Mouse (Mus musculus): ENCODE results near the gene Fastkd5. TPM values are rescaled to one million over a fixed set of nuclear protein-coding genes. Genes with fewer than 3 reads are reported as not detected.

The Fastkd5 gene
- total and polyA plus RNA-seq, 2 experiments from 2014 or later: 8.1 to 10.0 TPM

DNA sequence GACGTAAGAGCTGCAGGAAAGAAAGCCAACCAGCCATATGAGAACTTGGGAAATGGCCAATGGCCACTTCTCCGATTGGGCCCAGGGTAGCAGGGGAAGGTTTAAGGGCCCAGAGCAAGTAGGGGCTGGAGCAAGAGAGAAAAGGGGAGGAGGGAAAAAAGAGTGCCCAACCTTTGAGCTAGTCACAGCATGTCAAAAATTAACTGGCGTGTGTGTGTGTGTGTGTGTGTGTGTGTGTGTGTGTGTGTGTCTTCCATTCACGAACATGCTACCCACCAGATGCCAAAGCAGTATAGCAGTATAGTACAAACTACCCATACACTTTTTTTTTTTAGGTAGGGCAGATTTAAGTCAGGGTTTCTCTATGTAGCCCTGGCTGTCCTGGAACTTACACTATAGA lies 60.9 kb downstream of the Fastkd5 start:
- ATAC-seq (no peak), DNase-seq (no peak)
- no peaks in the 10 kb centered on the region for H3K27me3 ChIP-seq (ENCODE audit: insufficient read depth, low read length)
- peaks cover 18% of the 10 kb centered on the region for H3K36me3 ChIP-seq (ENCODE audit: insufficient read depth)
- no peak overlapping the region for H3K27ac ChIP-seq (ENCODE audit: low read depth, low read length)
- peaks cover 7% of the 10 kb centered on the region for H3K4me1 ChIP-seq (ENCODE audit: insufficient read depth)
- no peak overlapping the region for H3K4me3 ChIP-seq (ENCODE audit: low read depth, low read length)
- no peak overlapping the region for H3K4me2 ChIP-seq (ENCODE audit: low read depth)
- TF ChIP-seq CTCF (IDR thresholded peaks at IDR 0.05; ENCODE audit: low read depth): no peak
- WGBS: 72% methylated on average over 4 of the region's 4 CpGs
- H3K9ac ChIP-seq: no peak overlapping the region
- H3K9me3 ChIP-seq (ENCODE audit: low read length): no peaks in the 10 kb centered on the region

DNA sequence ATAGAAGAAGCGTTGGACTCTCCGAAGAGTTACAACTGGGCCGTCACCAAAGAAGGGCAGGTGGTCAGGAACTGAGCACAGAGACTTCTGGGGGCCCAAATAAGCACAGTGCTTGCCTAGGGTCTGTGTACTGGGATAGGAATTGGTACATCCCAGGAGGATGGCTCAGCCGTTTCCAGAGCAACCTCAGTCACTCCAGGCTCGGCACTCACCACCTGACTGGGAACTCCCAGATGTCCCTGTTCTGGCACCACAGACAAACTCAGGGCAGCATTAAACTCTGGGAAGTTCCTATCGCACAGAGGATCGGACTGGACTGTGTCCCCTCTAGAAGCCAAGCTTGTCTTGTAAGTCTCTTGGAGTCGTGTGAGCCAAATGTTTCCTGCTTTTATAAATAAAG lies 64.8 kb downstream of the Fastkd5 start:
- Histone ChIP-seq H3K4me3 (ENCODE audit: low read depth, low read length) (no peak overlapping the region), H3K9me3 (ENCODE audit: low read length) (no peaks in the 10 kb centered on the region), H3K4me1 (ENCODE audit: insufficient read depth) (peaks cover 7% of the 10 kb centered on the region), H3K27me3 (ENCODE audit: insufficient read depth, low read length) (no peaks in the 10 kb centered on the region), H3K27ac (ENCODE audit: low read depth, low read length) (no peak overlapping the region), H3K36me3 (ENCODE audit: insufficient read depth) (peaks cover 18% of the 10 kb centered on the region), H3K9ac (no peak overlapping the region), H3K4me2 (ENCODE audit: low read depth) (peak overlapping the region; percentile 84)
- no peak for DNase-seq
- ATAC-seq: no peak
- no peak for TF ChIP-seq CTCF (IDR thresholded peaks at IDR 0.05; ENCODE audit: low read depth)
- WGBS: 82% methylated on average over 8 of the region's 8 CpGs

DNA sequence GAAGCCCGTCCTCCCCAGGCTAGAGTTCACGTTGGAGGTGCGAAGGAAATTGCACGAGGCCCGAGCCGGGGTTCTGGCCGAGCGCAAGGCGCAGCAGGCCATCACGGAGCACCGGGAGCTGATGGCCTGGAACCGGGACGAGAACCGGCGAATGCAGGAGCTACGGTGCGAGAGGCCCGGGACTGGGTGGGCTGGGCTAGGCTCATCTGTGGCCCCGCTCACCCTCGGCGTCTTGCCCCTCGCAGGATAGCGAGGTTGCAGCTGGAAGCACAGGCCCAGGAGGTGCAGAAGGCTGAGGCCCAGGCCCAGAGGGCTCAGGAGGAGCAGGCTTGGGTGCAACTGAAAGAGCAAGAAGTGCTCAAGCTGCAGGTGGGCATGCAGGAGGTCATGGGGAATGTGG lies 65.8 kb downstream of the Fastkd5 start:
- Histone ChIP-seq H3K27ac (ENCODE audit: low read depth, low read length) (peak overlapping the region; percentile 45; the same call in 1 of the 2 replicates), H3K36me3 (ENCODE audit: insufficient read depth) (peaks cover 18% of the 10 kb centered on the region), H3K4me1 (ENCODE audit: insufficient read depth) (peaks cover 7% of the 10 kb centered on the region), H3K4me2 (ENCODE audit: low read depth) (peak overlapping the region; percentile 84), H3K27me3 (ENCODE audit: insufficient read depth, low read length) (no peaks in the 10 kb centered on the region), H3K9me3 (ENCODE audit: low read length) (no peaks in the 10 kb centered on the region), H3K4me3 (ENCODE audit: low read depth, low read length) (peak overlapping the region; percentile 82), H3K9ac (peak overlapping the region; percentile 90)
- ATAC-seq (no peak; the same call in none of the 2 replicates), DNase-seq (no peak)
- under 1% methylated on average over 23 of the region's 23 CpGs for WGBS
- no peak for TF ChIP-seq CTCF (IDR thresholded peaks at IDR 0.05; ENCODE audit: low read depth)

Other genes with a start within 250 kb of the Fastkd5 start
- gene Cpxm1, start 232.5 kb downstream of the Fastkd5 start, total RNA-seq (2014; rRNA removed): 18.4 and 20.4 TPM in 2 replicates
- gene Cpxm1, start 232.5 kb downstream of the Fastkd5 start, polyA plus RNA-seq (2015; fragmentation: Nextera tagmentation; extraction: Ambion mirVana): 20.4 and 22.4 TPM in 2 replicates
- gene Gm28372, start 224.8 kb downstream of the Fastkd5 start, total RNA-seq (2014; rRNA removed): not detected in 2 replicates
- gene Gm28372, start 224.8 kb downstream of the Fastkd5 start, polyA plus RNA-seq (2015; fragmentation: Nextera tagmentation; extraction: Ambion mirVana): not detected in 2 replicates
- not detected in 2 replicates for gene 1700020A23Rik, start 224.8 kb downstream of the Fastkd5 start, total RNA-seq (2014; rRNA removed)
- 0.45 TPM in 1 of 2 replicates, not detected in the other for gene 1700020A23Rik, start 224.8 kb downstream of the Fastkd5 start, polyA plus RNA-seq (2015; fragmentation: Nextera tagmentation; extraction: Ambion mirVana)
- gene Tmem239, start 223.5 kb downstream of the Fastkd5 start, total RNA-seq (2014; rRNA removed): not detected in 2 replicates
- 0.16 TPM in 1 of 2 replicates, not detected in the other for gene Tmem239, start 223.5 kb downstream of the Fastkd5 start, polyA plus RNA-seq (2015; fragmentation: Nextera tagmentation; extraction: Ambion mirVana)
- gene Vps16, start 205.7 kb downstream of the Fastkd5 start, total RNA-seq (2014; rRNA removed): 78.7 and 99.8 TPM in 2 replicates
- gene Vps16, start 205.7 kb downstream of the Fastkd5 start, polyA plus RNA-seq (2015; fragmentation: Nextera tagmentation; extraction: Ambion mirVana): 68.7 and 76.7 TPM in 2 replicates
- gene Pced1a, start 205.3 kb downstream of the Fastkd5 start, total RNA-seq (2014; rRNA removed): 15.9 and 18.0 TPM in 2 replicates
- 7.9 and 9.2 TPM in 2 replicates for gene Pced1a, start 205.3 kb downstream of the Fastkd5 start, polyA plus RNA-seq (2015; fragmentation: Nextera tagmentation; extraction: Ambion mirVana)
- 154 and 167 TPM in 2 replicates for gene Ptpra, start 179.7 kb downstream of the Fastkd5 start, total RNA-seq (2014; rRNA removed)
- gene Ptpra, start 179.7 kb downstream of the Fastkd5 start, polyA plus RNA-seq (2015; fragmentation: Nextera tagmentation; extraction: Ambion mirVana): 142 and 162 TPM in 2 replicates
- gene Mrps26, start 66.3 kb downstream of the Fastkd5 start, total RNA-seq (2014; rRNA removed): 46.2 and 59.7 TPM in 2 replicates
- gene Mrps26, start 66.3 kb downstream of the Fastkd5 start, polyA plus RNA-seq (2015; fragmentation: Nextera tagmentation; extraction: Ambion mirVana): 113 and 119 TPM in 2 replicates
- 4.0 and 8.8 TPM in 2 replicates for gene Oxt, start 53.9 kb downstream of the Fastkd5 start, total RNA-seq (2014; rRNA removed)
- gene Oxt, start 53.9 kb downstream of the Fastkd5 start, polyA plus RNA-seq (2015; fragmentation: Nextera tagmentation; extraction: Ambion mirVana): 2.2 and 8.1 TPM in 2 replicates
- 87.2 and 92.1 TPM in 2 replicates for gene Avp, start 47.5 kb downstream of the Fastkd5 start, total RNA-seq (2014; rRNA removed)
- 83.0 and 181 TPM in 2 replicates for gene Avp, start 47.5 kb downstream of the Fastkd5 start, polyA plus RNA-seq (2015; fragmentation: Nextera tagmentation; extraction: Ambion mirVana)
- gene Ubox5, start within 50 bp of the Fastkd5 start, total RNA-seq (2014; rRNA removed): 5.5 and 6.6 TPM in 2 replicates
- 5.9 and 7.3 TPM in 2 replicates for gene Ubox5, start within 50 bp of the Fastkd5 start, polyA plus RNA-seq (2015; fragmentation: Nextera tagmentation; extraction: Ambion mirVana)
- gene Lzts3, start 12.8 kb upstream of the Fastkd5 start, total RNA-seq (2014; rRNA removed): 33.5 and 35.5 TPM in 2 replicates
- 4.7 and 11.3 TPM in 2 replicates for gene Lzts3, start 12.8 kb upstream of the Fastkd5 start, polyA plus RNA-seq (2015; fragmentation: Nextera tagmentation; extraction: Ambion mirVana)
- gene Ddrgk1, start 34.6 kb upstream of the Fastkd5 start, total RNA-seq (2014; rRNA removed): 33.8 and 40.1 TPM in 2 replicates
- 73.0 and 77.4 TPM in 2 replicates for gene Ddrgk1, start 34.6 kb upstream of the Fastkd5 start, polyA plus RNA-seq (2015; fragmentation: Nextera tagmentation; extraction: Ambion mirVana)
- gene Itpa, start 37.6 kb upstream of the Fastkd5 start, total RNA-seq (2014; rRNA removed): 151 and 160 TPM in 2 replicates
- gene Itpa, start 37.6 kb upstream of the Fastkd5 start, polyA plus RNA-seq (2015; fragmentation: Nextera tagmentation; extraction: Ambion mirVana): 128 and 145 TPM in 2 replicates
- gene Slc4a11, start 67.5 kb upstream of the Fastkd5 start, total RNA-seq (2014; rRNA removed): 0.31 and 0.76 TPM in 2 replicates
- gene Slc4a11, start 67.5 kb upstream of the Fastkd5 start, polyA plus RNA-seq (2015; fragmentation: Nextera tagmentation; extraction: Ambion mirVana): 0.28 and 0.51 TPM in 2 replicates